Mouse (Mus musculus) small intestine, adult 2 months (tissue): ENCODE measurements around the gene Gm10197. TPM values are rescaled to one million over a fixed set of nuclear protein-coding genes. Genes with fewer than 3 reads are reported as not detected.
"Not testable (repeated sequence)": the region's sequence is repeated elsewhere in the genome, so short reads cannot be mapped to it uniquely, and the experiment has no call there.

Source experiments
- H3K27ac ChIP-seq: fragments of 200-500 bp; 2 replicates; pipeline ENCODE4 v1.5.1; 2012; ENCODE audit warnings: low read depth, low read length, control low read depth, inconsistent platforms; ENCODE audit not compliant: insufficient read depth
- H3K27me3 ChIP-seq: fragments of 200-500 bp; 2 replicates; pipeline ENCODE4 v1.6.1; 2012; ENCODE audit warnings: mild to moderate bottlenecking, moderate library complexity, low read length, inconsistent platforms; ENCODE audit not compliant: control insufficient read depth, insufficient read depth
- H3K36me3 ChIP-seq: fragments of 200-500 bp; 2 replicates; pipeline ENCODE4 v1.6.1; 2012; ENCODE audit warnings: mild to moderate bottlenecking, low read length, control low read depth, inconsistent platforms; ENCODE audit not compliant: control insufficient read depth, insufficient read depth
- H3K4me1 ChIP-seq: fragments of 200-500 bp; 2 replicates; pipeline ENCODE4 v1.6.1; 2012; ENCODE audit warnings: low read length, inconsistent platforms, mixed read lengths; ENCODE audit not compliant: control insufficient read depth, insufficient read depth, insufficient read length
- H3K4me3 ChIP-seq: fragments of 200-500 bp; 2 replicates; pipeline ENCODE4 v1.5.1; 2012; ENCODE audit warnings: low read depth, mild to moderate bottlenecking, control low read depth, inconsistent platforms, low read length, moderate library complexity
- CTCF ChIP-seq: fragments of 200-500 bp; IDR thresholded peaks from 2 replicates; pipeline ENCODE4 v1.5.1; 2012; ENCODE audit warnings: low read depth, mild to moderate bottlenecking, control low read depth, inconsistent platforms, low read length, moderate library complexity, mixed read lengths; ENCODE audit not compliant: insufficient replicate concordance, insufficient read length; ENCODE audit errors: extremely low read depth
- POLR2A ChIP-seq: fragments of 200-500 bp; IDR thresholded peaks from 2 replicates; pipeline ENCODE4 v1.6.1; 2012; ENCODE audit warnings: low read depth, mild to moderate bottlenecking, control low read depth, inconsistent platforms, low read length, moderate library complexity
- WGBS: fragments of 180-500 bp; shearing (Covaris S2); methylation state at CpG from one replicate; pipeline ENCODE4 v1.1.7; 2018; 5-methylcytosine and 5-hydroxymethylcytosine counted together
- polyA plus RNA-seq: library from polyadenylated mRNA; depleted of rRNA; stranded (reverse); fragments of >200 nt; gene quantifications from 2 replicates; pipeline ENCODE4 v1.2.3, GENCODE M21; 2012

Gene Gm10197
- polyA plus RNA-seq, 1 experiment: not detected

- Histone ChIP-seq H3K36me3 (no peaks in the 10 kb centered on the region), H3K4me3 (no peak overlapping the region), H3K27ac (no peak overlapping the region), H3K4me1 (no peaks in the 10 kb centered on the region; the same call in 1 of the 2 replicates), H3K27me3 (no peaks in the 10 kb centered on the region)
- 53% methylated on average over 12 of the region's 12 CpGs for WGBS
- TF ChIP-seq POLR2A: no peak
- no peak for TF ChIP-seq CTCF
Measured at GRCm38 (mm10) chr19:53402741-53403432, 31.3 kb upstream of the Gm10197 start.

DNA sequence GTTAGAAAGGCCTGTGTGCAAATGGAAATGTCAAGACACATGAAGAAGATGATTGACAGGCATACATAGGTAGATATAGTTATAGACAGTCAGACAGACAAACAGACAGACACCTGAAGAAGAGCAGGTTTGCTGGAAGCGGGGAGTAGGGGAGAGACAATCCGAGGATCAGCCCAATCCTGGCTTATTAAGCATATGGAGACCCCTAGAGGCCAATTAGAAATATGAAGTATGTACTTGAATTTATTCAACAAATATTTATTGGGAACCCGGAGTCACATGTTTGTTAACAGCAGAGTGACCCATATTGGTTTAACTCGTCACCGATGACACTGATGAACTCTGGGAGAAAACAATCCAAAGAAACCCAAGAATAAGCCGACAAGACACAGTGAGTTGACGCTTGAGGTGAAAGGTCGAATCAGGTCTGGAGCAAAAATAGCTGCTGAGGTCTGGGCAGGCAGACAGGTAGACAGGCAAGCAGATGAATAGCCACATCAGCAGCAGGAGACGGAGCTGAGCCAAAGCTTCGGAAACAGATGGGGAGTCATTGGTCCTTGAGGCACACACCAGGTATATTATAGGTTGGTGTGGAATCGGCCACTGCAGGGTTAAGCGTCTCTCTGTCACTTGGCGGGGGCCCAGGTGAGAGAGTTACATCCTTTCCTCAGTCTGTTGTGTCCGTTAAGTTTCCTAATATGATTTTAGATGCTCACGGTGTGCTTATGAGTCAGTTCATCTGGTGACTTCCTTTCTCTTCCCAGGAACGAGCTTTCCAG, 29.0 kb upstream of the Gm10197 start:
- Histone ChIP-seq H3K4me3 (no peak overlapping the region), H3K27me3 (no peaks in the 10 kb centered on the region), H3K27ac (no peak overlapping the region), H3K36me3 (no peaks in the 10 kb centered on the region), H3K4me1 (no peaks in the 10 kb centered on the region)
- no peak for TF ChIP-seq POLR2A
- 72% methylated on average over 16 of the region's 16 CpGs for WGBS

GRCm38 (mm10) chr19:53399213-53399612, 27.6 kb upstream of the Gm10197 start:
- Histone ChIP-seq H3K27me3 (no peaks in the 10 kb centered on the region), H3K36me3 (no peaks in the 10 kb centered on the region), H3K4me1 (no peaks in the 10 kb centered on the region), H3K27ac (no peak overlapping the region), H3K4me3 (no peak overlapping the region)
- no peak for TF ChIP-seq CTCF
- TF ChIP-seq POLR2A: no peak
- 79% methylated on average over 4 of the region's 4 CpGs for WGBS

- Histone ChIP-seq H3K27ac (no peak overlapping the region), H3K4me1 (peaks cover 3% of the 10 kb centered on the region; the same call in 1 of the 2 replicates), H3K4me3 (no peak overlapping the region), H3K27me3 (no peaks in the 10 kb centered on the region), H3K36me3 (no peaks in the 10 kb centered on the region)
- TF ChIP-seq POLR2A (no peak), CTCF (no peak)
- WGBS: 78% methylated on average over 12 of the region's 12 CpGs
Measured at GRCm38 (mm10) chr19:53397451-53398233, 26.1 kb upstream of the Gm10197 start.

DNA sequence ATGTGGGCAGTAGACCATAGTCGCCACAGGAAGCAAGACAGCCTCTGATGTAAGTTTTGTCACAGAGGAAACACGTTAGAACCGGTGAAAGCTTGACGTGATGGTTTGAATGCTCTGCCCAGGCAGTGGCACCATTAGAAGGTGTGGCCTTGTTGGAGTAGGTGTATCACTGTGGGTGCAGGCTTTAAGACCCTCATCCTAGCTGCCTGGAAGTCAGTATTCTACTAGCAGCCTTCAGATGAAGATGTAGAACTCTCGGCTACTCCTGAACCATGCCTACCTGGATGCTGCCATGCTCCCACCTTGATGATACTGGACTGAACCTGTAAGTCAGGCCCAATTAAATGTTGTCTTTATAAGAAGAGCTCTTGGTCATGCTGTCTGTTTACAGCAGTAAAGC, 24.2 kb upstream of the Gm10197 start:
- H3K36me3 ChIP-seq, H3K27ac ChIP-seq: not testable (repeated sequence)
- 75% methylated on average over 5 of the region's 5 CpGs for WGBS

GRCm38 (mm10) chr19:53394956-53395355, 23.4 kb upstream of the Gm10197 start:
- H3K4me1 ChIP-seq, H3K27ac ChIP-seq, H3K36me3 ChIP-seq, H3K4me3 ChIP-seq, H3K27me3 ChIP-seq: not testable (repeated sequence)
- 54% methylated on average over 3 of the region's 3 CpGs for WGBS

More for the DNA sequence above, 24.2 kb upstream of the Gm10197 start:
- not testable (repeated sequence) for H3K27me3 ChIP-seq, H3K4me1 ChIP-seq, H3K4me3 ChIP-seq

- Histone ChIP-seq H3K27me3 (no peaks in the 10 kb centered on the region), H3K4me1 (peaks cover 7% of the 10 kb centered on the region; the same call in 1 of the 2 replicates), H3K36me3 (no peaks in the 10 kb centered on the region), H3K27ac (no peak overlapping the region), H3K4me3 (no peak overlapping the region)
- WGBS: 10% methylated on average over 7 of the region's 7 CpGs
- TF ChIP-seq POLR2A (no peak), CTCF (peak; percentile 16; the same call in 1 of the 2 replicates)
Measured at GRCm38 (mm10) chr19:53394552-53394951, 23.0 kb upstream of the Gm10197 start.
